Mouse (Mus musculus) left cerebral cortex, adult 8-10 months (tissue): ENCODE data around the gene Ednrb. TPM values are rescaled to one million over a fixed set of nuclear protein-coding genes. Genes with fewer than 3 reads are reported as not detected.

ENCODE experiments used
- DNase-seq, 2 experiments: peaks; one replicate each; pipeline ENCODE4 v3.0.0; 2022; ENCODE audit warnings: low spot score in 2 of 2
- total RNA-seq, 4 experiments: library from RNA; stranded (reverse); gene quantifications; 2 replicates each; pipeline ENCODE4 v1.2.4; 2022

The Ednrb gene
- total RNA-seq, 4 experiments from 2014 or later = 37.5 to 40.3 (median 38.6) TPM

DNA sequence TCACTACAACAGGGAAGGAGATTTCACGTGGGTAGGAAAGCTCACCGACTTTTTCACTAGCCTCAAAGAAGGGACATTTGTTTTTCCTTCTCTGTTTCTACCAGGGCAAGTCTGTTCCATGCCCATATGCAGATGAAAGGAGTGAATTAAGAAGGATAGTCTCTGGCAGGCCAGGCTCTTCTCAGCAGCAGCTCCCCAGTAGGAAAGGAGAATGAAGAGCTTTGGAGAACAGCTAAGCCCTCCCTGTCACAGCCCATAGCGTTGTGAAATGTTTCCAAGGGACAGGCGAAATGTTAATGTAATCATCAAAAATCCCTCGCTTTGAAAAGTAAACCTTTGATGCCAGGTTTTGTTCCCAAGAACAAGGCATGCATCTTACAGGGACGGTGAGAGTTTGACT is 76.7 kb downstream of the Ednrb start:
- DNase-seq = no peak

Other genes with a start within 250 kb of the Ednrb start
- gene Slain1, start 194.2 kb downstream of the Ednrb start, total RNA-seq = 10 to 100 TPM; 51.1 to 62.7 (median 58.6) TPM